Mouse (Mus musculus) erythroid progenitor cell, adult 5-6 weeks (primary cell): ENCODE data around the gene Ipcef1. TPM values are rescaled to one million over a fixed set of nuclear protein-coding genes. Genes with fewer than 3 reads are reported as not detected.

Source experiments
- ATAC-seq: replicated peaks from 2 replicates; pipeline ENCODE4 v1.8.0; 2016; ENCODE audit warnings: moderate number of reproducible peaks, mild to moderate bottlenecking, moderate TSS enrichment, inconsistent platforms; ENCODE audit not compliant: poor library complexity, low FRiP score, severe bottlenecking
- total RNA-seq, 2 experiments: library from RNA; stranded (forward) in 1 of 2; stranded (reverse) in 1 of 2; fragments of 150-400 nt in 1 of 2; fragments of 186-747, 209-891 nt in 1 of 2; gene quantifications; 2 replicates each; pipeline versions ENCODE4 v1.2.3 to v1.2.4; 2015 to 2017; ENCODE audit warnings: low replicate concordance in 2 of 2

Gene Ipcef1
- 7.6 and 10.9 TPM in 2 replicates for total RNA-seq (2015; ENCODE audit: low replicate concordance)
- total RNA-seq (2017; ENCODE audit: low replicate concordance): 8.0 and 8.5 TPM in 2 replicates

DNA sequence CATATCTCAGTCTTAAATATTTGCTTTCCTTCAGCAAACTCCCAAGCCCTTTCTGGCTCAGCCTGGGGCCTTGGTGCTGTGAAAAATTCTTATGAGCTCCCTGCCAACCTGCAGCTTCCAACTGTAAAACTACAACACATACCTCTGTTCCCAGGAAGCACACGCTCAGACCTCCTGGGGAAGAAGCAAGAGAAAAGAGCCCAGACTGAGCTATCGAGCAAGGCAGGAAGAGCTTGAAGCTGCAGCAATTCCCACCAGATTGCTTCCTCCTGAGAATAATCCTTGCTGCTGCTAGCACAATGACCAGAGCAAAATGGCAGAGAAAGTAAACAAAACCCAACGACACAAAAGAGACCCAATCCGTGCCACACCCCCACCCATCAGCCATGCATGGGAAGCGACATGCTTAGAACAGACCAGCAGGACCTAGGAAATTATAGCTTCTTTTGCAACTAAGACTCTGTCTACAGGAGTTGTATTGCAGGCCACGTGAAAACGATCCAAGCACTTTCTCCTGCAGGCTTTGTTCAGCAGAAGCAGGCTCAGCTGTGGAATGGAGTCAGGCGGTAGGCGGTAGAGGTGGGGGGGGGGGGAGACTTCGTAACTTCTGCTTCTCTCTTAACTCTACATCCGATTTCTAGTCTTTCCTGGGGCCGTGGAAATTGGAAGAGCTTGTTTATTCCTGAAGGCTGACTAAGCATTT is at the start of gene Ipcef1:
Ipcef1 (minus strand) TSS at position 164 of the 703 bp plus-strand sequence.
- ATAC-seq: no peak

DNA sequence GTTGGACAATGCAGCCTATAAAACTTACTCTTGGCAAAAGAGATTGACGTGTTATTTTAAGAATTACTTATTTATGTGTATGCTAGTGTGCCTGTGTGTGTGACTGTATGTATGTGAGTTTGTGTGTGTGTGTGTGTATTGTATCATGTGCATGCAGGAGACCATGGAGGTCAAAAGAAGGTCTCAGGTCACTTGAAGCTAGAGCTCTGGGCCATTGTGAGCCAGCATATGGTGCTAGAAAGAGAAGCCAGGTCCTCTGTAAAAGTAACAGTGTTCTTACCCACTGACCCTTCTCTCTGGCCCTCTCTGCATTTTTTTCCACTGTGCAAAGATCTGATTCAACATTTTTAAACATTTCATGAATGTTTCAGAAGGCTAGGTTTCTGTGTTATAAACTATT is 25.7 kb upstream of the Ipcef1 start:
- no peak for ATAC-seq

DNA sequence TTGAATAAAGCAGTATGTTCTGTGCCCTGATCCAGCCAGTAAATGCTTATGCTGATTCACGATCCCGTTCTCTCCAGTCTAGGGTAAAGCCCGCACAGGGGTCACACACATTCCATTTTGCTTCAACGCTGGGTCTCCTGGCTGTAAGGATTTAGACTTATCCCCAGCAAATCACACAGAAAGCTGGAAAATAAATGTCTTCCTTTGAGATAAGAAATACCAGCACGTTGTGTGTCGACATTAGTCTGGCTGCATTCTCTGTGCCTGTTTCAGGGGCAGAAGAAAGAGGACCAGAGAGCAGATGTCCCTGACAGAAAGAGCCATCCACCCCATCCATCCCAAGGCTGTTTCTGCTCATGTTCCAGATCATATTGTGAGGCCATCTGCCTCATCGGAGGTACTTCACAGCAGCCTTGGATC is 25.1 kb upstream of the Ipcef1 start:
- no peak for ATAC-seq

DNA sequence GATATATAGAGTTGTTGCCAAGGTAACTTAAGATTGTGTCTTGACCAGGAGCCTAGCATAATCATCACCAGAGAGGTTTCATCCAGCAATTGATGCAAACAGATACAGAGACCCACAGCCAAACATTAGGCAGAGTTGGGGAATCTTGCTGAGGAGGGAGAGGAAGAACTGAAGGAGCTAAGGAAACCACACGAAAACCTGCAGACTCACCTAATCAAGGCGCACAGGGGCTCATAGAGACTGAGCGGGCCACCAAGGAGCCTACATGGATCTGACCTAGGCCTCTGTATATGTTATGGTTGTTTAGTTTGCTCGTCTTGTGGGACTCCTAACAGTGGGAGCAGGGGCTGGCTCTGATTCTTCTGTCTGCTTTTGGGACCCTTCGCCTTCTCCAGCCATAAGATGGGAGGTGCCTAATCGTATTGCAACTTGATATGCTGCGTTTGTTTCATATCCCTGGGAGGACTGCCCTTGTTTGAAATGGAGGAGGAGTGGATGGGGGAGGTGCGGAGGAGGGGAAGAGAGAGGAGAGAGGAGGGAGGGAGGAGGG is 24.5 kb upstream of the Ipcef1 start:
- no peak for ATAC-seq

DNA sequence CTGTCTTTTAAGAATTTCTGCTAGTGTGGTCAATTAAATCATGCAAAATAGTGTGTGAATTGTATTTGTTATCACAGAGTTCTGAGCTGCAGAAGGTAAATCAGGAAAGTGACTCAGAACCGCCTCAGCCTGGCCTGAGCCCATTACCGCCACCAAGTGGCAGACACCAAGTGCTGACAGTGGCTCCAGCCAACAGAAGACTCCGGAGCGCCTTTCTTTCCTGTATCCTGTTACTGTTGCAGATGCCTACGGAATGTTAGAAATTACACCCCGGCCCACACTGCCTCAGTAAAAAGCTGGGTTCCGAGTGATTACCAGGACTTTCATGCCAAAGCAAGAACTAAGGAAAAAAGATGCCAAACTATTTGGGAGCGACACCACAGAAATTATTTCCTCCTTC is 23.9 kb upstream of the Ipcef1 start:
- no peak for ATAC-seq

DNA sequence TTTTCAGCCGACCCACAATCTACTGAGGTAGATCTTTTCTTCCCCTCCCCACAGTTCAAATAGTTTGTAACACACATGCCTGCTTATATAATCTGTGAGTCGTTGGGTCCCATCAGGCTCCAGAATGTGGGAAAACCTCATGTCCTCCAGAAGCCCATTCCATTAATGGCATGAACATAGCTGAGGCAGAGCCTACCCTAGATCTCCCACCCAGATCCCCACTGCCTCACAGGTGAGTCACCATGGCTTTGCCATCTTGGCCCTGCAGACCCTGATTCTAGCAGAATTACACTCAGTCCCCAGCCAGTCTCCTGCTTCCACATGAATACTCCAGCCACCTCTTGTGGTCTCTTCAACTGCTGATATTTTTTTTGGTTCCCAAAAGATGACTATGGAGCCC is 23.4 kb upstream of the Ipcef1 start:
- no peak for ATAC-seq

DNA sequence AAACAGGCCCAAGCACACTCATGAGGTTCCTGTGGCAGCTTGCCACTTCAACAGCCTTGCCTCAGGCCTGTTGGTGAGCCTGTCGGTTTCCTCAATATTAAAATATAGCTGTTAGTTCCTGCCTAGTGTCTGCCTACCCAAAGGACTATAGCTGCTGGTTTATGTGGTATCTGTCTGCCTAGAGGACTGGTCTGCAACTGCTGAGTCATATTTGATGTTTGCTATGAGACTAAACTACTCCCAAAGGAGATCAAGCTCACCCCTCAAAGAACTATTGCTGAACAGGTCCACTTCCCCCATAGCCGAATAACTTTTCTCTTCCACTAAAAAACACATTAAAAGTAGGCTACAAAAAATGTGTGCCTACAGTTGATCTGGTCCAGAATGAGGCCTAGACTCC is 22.0 kb upstream of the Ipcef1 start:
- no peak for ATAC-seq

DNA sequence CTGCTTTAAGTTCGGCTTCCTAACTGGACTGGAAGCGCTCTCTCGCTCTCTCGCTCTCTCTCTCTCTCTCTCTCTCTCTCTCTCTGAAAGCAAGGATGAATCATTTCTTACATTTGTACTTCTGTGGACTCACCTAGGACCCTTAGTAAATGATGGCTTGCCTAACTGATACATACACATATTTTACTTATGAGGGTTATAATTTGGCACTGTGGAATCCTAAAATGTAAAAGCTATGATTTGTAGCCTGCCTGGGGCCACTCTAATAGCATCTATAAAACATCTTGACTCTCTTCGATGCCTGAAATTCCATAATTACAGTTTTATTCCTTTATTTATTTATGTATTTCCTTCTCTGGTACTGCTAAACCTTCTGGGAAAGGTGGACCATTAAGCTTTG is 18.6 kb upstream of the Ipcef1 start:
- ATAC-seq: no peak

DNA sequence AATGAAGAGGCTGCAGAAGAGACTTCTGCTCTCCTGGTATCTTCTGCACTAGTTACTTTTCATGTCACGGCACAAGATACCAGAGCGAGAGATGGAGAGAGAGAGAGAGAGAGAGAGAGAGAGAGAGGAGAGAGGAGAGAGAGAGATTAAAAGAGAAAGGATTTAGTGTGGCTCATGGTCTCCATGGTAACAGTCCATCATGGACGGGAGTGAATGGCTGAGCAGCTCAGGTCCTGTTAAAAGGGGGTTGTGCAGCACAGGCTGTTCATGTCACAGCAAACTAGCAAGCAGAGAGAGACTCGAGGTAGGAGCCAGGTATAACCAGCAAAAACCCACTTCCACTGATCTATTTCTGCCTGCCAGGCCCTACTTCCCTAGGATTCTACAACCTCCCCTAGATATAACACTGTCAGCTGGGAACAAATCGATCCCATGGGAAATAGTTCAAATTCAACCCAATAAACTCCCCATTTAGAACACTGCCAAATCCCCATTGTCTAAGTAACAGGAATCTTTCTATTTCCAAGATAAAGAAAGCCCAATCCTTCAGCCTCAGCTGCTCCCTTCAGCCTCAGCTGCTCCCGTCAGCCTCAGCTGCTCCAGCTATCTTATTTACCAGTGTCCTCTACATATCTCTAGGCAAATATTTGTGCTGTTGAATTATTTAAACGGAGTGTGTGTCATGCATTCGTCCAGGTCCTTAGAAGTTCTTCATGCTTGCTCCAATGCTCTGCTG is 18.0 kb upstream of the Ipcef1 start:
- ATAC-seq: no peak

DNA sequence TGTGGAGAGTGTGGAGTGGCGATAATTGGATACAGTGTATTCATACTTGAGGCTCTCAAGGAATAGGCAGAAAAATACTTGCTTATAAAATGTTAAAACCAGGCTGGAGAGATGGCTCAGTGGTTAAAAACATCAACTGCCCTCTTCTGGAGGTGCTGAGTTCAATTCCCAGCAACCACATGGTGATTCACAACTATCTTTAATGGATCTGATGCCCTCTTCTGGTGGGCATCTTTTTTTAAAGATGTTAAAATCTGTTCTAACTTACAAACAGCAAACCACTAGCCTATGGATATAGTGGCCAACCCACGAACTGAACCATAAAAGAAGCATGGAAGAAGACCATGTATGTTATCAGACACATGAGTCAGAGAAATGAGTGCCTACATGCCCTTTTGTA is 16.8 kb upstream of the Ipcef1 start:
- ATAC-seq: no peak

DNA sequence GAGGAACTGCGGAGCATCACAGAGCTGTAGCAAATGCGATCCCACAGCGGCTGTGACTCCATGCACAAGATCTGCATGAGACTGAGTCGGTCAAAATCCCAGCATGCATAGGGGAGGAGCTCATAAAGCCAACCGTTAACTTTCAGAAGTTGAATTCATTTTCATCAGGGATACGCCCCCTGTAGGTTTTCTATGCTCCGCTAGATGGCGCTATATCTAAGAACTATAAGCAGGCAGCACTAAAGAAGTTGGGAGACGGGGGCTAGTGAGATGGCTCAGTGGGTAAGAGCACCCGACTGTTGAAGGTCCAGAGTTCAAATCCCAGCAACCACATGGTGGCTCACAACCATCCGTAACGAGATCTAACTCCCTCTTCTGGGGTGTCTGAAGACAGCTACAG is 16.3 kb upstream of the Ipcef1 start:
- ATAC-seq: no peak

DNA sequence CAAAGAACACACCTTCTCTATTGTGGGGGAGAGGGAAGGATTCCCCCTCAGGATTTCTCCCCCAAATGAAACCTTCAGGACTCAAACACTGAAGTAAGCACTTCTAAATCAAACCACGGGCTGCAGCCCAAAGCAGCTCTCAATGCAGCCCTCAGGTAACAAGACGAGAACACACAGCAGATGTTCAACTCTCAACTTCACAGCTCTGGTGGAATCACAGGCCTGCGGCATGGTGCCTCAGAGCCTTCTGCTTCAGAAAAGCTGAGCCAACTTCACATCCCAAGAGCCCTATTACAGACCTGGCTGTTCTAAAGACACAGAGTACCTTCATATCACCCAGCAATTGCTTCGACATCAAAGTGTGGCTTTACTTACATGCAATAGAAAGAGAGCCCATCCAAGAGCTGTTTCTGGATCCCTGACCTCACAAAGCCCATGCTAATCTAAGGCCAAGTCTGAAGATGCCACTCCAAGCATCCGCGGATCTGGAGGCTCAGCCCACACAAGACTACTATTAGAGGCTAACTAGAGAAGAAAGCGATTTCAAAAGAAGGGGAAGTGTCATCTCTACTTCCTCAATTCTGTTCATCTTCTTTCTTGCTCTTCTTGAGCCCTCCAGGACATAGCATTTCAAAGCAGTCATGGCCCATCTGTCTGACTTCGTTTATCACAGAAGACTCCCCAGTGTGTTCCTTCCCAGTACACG is 11.6 kb upstream of the Ipcef1 start:
- no peak for ATAC-seq

DNA sequence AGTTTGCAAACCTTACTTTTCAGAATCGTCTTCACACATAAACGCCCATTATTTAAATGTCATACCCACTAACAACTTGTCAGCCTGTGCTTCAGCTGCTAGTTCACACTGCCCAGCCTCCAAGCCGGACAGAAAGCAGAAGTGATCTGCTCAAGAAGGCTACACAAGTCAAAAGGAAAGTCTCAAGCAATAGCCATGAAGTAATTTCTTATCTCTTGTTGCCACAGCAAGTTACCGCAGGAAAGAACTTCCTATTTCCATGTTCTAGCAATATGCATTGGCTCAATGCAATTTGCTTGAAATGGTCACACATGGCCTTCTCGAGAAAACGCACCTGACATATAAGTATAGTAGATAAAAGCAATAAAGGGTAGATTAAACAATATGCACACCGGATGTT is 10.7 kb upstream of the Ipcef1 start:
- ATAC-seq: no peak

DNA sequence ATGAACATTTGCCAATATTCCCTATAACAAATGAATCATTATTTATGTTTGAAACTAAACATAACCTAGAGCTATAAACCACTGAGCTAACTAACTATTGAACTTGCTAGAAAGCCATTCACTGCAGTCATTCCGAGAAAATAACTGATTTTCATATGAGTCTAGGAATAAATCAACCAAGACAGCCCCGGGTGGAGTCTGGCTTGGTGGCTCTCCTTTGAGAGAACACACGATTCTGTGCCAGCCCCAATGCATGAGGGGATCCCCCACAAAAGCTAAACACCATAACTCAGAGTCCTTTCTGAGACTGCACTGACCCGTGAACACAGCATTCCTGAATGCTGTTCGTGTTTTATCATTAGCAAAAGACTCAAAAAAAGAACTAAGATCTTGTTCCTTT is 8.0 kb upstream of the Ipcef1 start:
- ATAC-seq: no peak

DNA sequence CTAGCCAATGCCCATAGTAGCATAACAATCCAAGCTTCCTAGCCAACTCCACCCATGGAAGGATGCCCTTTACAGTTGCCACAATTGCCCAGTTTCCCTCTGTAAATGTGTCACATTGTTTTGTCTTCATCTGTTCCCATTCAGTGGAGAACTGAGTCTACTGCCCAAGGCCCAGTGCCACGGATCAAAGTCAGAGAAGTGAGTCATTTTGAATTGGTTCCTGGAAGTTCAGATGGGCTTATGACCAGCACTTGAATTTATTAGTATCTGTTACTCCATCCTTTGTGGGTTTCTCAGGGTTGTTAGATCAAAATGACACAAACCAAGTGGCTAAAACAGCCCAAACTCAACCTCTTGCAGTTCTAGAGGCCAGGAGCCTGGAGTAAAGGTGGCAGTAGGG is 5.3 kb upstream of the Ipcef1 start:
- no peak for ATAC-seq

DNA sequence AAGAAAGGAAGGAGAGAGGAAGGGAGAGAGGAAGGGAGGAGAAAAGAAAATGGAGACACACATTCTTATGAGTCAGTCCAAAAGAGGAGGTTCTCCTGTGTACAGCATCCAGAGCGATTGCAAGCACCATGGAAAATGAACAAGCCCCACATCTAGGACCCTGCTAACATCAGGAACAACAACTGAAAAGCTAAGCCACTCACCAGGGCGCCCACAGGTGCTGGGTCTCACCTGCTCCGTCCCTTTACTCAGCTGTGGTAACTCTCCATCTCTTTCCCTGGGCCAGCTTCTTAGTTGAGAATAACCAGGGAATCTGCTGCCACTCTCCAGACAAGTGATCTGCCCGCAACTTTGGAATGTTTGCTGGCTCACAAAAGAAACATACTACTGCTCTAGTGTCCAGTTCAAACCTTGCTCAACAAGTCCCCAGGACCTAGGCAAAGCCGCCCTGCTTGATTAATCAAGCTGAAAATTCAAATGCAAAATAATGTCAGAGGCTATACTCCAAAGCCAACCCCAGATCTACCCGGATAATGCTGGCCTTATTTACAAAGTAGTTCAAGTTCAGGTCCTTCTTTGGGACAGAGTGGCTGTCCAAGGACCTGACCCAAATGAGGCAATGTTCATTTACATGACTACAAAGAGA is 2.4 kb upstream of the Ipcef1 start:
- no peak for ATAC-seq

DNA sequence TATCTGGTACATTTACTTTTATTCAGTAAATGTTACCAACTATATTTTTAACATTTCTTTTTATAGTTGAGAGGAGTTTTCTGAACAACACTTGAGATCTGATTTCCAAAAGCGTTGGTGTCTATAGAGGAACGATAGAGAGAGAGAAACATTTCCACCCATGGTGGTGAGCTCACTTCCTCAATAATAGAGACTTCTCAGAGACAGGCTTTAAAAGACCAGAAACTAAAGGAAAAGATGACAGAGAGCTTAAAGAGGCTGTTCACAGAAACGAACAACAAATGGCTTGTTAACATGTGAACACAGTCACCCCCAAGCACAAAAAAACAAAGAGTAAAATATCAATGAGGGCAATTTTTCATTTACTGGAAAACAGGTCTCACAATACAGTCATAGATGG is 2.4 kb downstream of the Ipcef1 start:
- ATAC-seq: no peak

DNA sequence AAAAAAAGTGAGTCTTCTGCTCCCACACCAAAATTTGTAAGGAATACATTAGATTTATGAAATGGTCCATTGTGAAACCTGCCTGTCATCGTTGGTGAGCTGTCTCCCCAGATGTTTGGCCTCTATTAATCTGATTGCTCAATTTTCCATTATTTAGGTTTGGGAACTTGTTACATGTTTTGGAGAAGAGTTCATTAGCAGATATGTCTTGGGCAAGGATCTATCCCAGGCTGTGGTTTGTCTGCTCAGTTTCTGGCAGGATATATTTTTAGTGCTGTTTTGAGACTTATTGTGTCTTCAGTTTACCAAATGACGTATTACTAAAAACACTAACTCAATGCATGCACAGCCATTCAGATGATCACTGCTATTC is 4.4 kb downstream of the Ipcef1 start:
- ATAC-seq: no peak

DNA sequence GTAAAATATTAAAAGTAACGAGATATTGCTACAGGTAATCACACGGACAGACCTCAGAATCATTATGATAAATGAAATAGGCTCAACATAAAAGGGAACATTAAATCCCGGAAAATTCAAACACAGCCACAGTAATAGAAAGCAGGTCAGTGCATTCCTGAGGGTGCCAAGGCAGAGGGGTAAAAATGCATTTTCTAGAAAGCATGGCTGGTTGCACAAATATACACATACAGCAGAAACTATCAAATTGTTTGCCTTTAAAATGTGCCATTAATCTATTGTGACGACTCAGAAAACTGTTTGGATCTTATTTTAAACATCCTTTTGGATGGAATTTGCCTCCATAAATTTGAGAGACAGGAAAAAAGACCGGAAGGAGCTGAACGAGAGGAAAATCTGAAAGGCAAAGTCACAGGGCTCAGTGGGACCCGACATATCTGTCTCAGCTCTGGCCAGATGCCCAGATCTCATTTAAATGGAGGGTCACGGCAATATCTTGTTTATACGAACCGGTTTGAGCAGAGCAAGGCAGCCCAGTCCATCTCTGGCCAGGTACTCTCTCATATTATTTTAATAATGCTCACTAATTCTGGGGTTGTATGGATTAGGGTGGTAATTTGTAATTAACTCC is 4.9 kb downstream of the Ipcef1 start:
- ATAC-seq: no peak

DNA sequence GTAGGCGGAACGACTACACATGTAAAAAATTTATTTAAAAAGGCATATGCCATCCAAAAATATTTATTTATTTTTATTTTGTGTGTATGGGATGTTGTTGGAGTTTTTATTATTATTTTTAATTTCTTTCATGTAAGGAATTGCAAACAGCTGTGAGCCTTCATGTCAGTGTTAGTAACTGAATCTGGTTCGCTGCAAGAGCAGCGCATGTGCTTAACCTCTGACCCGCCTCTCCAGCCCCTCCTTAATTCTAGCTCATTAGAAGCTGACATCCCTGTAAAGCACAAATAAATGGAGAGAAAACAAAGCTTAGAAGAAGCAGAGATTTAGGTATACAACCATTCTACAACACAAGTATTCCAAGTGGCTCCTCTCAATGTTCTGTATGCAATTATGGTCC is 8.4 kb downstream of the Ipcef1 start:
- ATAC-seq: no peak
